Mouse (Mus musculus): ENCODE measurements at regions not wholly inside any gene's neighbourhood (a gene's known extent, or its start where the extent isn't known, plus 50 kb on each side); places are given as distances from the start of the nearest gene placed in this dataset.
A peak's percentile ranks its signal among the peaks of the same experiment; 100 is the strongest.

DNA sequence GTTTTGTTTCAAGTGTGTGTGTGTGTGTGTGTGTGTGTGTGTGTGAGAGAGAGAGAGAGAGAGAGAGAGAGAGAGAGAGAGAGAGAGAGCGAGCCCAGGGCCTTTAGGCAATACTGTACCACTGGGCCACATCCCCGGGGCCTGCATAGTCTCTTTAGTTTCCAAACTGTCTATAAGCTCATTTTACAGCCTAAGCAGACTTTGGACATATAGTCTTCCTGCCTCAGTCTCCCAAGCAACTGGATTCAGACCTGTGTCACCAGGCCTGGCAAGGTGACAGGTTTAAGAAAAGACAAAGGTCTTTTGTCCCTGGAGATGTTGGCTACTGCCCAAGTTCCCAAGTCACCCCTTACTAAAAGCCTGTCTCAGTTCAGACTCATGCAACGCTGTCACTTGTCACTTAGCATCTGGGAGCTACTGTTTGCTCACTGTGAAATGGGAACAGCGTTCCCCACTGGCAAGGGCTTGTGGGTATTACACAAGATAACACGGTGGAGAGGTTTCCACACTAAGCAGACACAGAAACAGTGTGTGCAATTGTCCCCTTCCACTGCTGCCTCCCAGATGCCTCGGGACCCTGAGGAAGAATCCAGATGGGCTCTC lies 113.6 kb upstream of the Irf2bp2 start:
- DNase-seq = peak; percentile 31 to 39

DNA sequence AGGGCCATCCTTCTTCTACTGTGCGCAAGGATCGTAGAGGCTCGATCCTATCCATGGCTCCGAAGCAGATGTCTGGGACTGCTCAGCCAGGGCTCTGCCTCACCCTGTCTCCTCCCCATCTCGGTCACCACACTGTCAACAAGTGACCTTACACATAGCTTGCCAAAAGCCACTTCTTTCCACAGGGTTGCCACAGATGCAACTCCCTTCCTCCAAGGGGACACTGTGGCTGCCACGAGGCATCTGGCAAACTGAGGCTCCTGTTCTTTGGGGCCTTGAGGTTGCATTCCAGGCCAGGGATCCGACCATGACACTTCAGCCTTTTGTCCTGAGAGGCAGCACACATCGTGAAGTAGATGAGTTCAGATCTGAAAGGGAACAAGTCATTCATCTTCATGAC lies 112.5 kb upstream of the Irf2bp2 start:
- no peak for DNase-seq

DNA sequence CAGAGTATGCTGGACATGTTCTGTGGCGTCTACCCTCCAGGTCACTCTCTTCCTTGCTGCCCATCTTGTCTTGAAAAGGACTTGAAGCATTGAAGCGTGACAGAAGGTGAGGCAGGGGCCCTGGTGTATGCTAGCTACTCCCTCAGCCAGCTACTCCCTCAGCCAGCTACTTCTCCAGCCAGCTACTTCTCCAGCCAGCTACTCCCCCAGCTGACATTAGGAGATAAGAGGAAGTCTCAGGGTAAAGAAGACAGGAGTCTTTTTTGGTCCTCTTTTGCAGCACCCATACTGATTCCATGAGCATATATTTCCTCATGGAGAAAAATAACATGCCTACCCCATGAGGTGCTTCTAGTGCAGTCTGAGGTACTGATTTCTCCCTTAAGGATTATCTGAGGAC lies 111.6 kb upstream of the Irf2bp2 start:
- no peak for DNase-seq

DNA sequence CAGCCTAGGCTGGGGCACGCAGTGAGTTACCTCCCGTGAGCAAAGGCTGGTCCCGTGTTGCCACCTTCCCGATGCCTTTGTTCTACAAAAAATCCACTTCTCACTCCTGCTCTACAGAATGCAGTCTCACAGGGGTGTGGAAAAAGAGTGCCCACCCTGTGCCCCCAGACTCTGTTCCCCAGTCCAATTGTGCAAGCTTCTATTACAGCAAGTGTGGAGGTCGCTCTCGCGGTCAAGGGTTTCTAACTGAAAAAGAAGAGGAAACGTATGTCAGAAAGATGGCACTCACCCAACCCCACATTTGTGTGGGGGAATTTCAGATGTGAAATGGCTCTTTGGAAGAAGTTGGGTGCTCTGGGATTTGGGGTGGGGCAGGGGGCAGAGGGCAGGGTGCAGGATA lies 110.9 kb upstream of the Irf2bp2 start:
- DNase-seq = no peak

DNA sequence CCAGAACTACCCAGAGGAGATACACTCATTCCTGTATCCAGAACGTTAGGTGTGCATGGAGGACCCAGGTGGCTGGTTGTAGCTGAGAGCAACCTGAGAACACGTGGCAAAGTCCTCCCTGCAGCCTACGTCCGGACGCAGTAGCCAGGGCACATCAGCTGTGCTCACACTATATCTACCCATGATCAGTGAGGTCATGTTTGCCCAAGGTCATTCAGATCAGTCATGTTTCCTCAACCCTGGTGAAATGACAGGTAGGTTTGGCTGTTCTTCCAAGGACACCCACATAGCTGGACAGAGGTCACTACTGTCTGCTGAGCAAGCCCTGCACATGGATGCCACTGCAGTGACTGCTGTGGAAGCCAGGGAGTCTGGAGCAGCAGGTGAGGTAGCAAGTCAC lies 109.8 kb upstream of the Irf2bp2 start:
- DNase-seq = no peak

DNA sequence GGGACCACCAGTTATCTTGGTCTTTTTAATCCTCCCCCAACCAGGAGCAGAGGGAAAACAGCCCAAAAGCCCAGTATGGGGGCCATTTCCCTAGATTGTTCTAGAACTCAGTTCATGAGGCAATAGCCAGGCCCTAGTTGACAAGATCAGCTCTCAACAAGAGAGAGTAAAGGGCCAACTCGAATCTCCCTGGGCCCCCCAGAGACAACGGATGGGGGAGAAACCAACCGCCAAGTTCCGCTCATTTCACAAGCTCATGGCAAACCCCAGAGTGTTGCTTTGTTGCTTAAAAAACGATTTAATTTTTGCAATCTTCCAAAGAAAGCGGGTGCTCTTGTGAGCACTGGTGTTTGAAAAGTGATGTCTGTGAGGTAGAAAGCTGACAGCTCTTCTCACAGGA lies 108.5 kb upstream of the Irf2bp2 start:
- DNase-seq = no peak

DNA sequence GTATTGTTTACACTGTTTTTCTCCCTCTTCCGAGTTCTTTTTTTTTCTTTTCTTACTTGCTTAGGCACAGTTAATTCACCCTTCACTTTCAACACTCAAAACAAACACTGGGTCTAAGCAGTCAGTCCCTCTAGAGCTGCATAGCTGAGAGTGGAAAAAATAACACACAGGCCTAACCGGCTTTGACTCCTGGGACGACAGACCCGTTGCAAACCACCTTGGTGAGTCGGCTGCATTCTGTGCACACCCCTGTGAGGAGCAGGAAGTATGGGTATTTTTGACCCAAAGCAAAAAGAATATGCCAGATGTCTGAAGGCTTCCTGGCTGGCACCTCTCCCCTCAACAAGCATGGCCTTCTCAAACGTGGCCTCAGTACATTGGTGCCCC lies 105.6 kb upstream of the Irf2bp2 start:
- DNase-seq = peak; percentile 52 to 71

DNA sequence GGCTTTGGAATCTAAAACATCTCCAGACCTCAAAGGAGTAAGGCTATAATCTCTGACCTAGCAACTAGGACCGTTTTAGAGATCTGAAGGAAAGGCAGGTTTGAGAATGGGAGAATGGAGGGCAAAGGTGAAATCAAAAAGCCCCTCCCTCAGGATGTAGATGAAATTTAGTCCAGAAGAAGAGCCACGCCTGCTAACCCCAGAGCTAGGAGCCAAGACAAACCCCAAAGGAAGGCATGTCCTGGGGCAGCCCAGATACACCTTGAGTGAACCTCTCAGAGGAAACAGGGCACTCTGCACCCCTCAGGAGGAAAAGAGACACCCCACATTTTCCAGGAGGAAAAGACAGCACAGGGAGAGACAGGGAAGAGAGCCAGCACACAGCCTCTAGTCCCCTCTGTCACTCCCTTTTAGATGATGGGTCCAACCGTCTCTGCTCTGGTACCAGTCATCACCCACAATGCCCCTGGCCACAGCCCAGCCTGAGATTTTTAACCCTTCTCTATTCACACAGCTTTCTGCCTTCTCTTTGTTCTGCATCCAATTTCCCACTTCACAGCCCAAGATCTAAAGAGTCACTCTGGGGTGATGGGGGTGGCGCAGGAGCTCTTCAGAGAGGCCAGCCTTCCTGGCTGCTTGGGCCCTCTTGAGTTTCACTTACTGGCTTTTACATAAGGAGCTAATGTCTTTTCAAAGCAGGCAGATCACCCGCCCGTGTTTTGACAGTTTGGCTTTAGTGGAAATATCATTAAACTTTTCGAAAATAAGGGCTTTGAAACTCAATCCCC lies 105.0 kb upstream of the Irf2bp2 start:
- peak; percentile 76 to 88 for DNase-seq

DNA sequence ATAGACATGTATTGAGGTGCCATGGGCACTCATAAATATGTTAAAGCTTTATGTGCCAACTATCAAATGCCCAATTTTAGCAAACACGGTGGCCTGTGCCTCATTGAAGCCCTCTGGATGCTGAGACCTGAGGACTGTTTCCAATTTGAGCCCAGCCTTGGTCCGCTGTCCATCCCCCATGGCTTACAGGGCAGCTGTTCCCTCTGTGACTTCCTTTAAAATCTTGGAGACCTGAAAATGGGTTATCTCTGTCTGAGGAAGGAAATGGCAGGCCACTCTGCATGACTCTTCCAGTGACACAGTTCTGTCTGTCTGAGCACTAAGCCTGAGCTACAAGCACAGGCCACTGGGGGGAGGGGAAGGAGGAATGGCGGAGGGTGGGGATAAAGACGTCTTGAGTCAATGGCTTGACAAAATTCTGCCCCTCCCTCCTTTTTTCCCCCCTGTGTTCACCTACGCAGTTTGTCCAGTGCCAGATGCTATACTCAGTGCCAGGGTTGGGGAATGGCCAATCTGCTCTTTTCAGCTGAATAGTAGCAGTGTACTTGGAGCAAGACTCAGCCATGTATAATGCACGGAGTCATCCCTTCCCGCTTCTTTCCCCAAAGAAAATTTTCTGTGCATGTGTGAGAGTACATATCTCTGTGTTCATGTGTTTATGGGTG lies 102.7 kb upstream of the Irf2bp2 start:
- DNase-seq = no peak

DNA sequence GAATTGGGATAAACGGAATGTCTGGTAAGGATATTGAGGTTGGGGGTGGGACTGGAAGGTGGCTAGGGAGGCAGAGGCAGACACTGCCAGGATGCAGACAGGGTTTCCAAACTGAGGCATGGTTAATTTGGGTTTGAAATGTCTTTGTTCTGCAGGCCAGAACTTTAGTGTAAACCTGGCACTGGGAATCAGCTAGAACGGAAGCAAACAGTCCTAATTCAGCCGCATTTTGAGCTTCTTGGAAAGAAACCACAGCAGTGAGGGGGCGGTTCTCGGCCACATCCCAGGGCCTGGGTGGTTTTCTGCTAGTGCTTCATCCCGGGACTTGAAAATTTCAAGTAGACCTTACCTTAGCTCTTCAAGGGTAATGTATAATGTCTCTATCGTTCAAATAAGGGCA lies 100.6 kb upstream of the Irf2bp2 start:
- peak; percentile 54 to 72 for DNase-seq

DNA sequence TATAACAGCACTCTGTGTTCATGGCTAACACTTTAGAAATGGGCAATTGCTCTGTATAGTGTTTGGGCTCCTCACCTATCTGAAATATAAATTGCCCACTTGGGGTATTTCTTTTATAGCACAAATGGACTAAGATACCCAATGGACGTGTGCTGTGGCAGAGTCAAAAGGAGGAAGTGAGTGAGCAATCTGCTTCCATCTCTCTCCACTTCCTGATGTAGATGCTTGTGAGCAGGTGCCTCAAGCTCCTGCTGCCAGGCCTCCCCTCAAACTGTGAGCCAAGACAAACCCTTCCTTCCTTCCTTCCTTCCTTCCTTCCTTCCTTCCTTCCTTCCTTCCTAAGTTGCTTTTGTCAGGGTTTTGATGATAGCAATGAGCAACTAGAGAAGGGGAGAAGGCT lies 99.9 kb upstream of the Irf2bp2 start:
- no peak for DNase-seq

DNA sequence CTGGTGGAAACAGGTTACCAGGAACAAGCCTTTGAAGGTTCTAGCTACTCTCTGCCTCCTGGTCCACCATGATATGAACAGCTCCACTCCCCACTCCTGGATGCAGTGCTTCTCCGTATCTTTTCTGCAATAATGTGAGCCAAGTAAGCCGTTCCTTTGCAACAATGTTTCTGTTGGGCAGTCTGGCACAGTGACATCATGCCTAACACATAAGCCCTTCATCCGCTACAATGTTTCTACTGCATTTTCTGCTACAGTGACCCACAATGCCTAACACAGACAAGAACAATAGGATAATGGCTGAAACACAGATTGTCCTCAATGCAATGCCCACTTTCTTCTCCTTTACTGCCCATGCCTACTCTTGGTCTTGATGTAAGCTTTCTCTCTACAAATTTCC lies 98.9 kb upstream of the Irf2bp2 start:
- no peak for DNase-seq

DNA sequence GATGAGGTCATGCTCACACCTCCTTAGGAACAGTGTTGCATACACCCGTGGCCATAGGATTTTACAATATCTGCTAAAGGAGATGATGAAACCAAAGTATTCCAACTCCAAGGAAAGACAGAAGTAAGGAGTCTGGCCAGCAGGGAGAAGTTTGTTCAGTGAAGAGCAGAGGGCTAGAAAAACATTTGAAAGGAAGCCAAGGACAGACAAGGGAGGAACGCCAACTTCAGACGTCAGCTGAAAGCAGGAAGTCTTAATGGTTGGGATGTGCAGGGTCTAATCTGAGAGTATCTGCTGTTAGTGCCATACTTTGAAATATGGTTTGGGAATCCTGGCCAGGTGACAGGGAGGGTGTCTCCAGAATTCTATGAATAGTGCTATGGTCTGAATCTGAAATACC lies 98.5 kb upstream of the Irf2bp2 start:
- peak in 1 of 2 experiments; percentile 63 for DNase-seq

DNA sequence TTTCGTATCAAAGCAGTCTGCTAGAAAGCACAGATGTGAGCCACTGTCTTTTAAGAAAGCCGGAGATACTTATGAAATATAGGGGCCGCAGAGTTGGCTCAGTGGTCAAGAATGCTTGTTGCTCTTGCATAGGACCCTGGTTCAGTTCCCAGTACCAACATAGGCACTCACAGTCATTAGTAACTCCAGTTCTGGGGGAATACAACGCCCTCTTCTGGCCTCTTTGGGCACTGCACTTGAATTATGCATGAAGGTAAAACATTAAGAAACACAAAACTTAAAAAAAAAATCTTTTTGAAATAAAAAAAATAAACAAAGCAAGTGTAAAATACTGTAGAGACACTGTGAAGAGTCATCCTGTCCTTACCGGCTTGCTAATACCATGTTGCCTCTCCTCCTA lies 94.7 kb upstream of the Irf2bp2 start:
- no peak for DNase-seq

DNA sequence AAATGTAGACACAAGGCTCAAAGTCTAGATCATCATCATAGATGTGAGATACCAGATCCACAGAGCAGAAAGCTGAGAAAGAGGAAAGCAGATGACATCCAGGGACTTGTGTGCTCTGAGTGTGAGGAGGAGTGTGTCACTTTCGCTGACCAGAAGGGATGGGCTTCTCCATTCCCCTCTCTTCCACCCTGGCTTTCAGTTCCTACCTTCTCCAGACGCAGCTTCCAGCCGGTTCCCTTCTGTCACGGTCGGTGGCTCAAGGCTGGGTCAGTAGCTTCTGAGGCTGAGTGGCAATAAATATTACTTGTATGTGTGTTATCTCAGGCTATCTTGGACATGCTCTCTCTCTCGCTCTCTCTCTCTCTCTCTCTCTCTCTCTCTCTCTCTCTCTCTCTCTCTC lies 94.2 kb upstream of the Irf2bp2 start:
- no peak for DNase-seq

DNA sequence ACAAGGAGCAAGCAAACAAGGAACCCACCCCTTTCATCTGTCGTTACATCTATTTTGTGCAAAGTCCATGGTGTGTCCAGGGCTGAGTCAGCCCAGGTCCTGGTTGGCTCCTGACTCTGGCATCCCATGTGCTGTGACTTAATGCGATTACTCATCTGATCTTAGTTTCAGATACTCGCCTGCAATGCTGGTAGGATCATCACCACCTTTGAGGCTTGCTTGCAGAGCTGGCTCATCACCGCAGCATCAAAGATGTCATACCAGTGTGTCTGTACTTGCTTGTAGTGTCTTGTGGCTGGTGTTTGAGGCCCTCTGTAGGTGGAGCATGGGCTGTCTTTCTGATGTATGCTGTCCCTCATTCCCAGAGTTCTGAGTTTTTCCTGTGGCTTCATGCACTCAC lies 93.0 kb upstream of the Irf2bp2 start:
- DNase-seq = no peak

DNA sequence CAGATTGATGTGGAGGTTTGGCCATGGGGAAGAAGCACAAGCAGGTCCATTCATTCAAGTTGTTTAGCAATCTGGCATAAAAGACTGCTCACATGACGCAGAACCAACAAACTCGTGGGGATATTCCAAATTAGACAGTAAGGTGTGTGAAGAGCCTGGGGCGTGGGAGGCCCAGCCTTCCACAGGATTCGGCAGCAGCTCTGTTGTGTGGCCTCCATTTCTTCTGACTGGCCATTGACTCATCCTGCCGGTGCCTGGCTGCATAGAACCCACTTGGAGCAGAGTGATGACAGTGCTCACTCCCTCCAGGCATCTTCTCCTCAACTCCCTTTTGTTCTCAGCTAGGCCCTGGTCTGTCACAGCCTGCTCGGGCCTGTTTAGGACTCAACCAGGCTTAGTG lies 91.6 kb upstream of the Irf2bp2 start:
- DNase-seq = peak in 1 of 2 experiments; percentile 18

DNA sequence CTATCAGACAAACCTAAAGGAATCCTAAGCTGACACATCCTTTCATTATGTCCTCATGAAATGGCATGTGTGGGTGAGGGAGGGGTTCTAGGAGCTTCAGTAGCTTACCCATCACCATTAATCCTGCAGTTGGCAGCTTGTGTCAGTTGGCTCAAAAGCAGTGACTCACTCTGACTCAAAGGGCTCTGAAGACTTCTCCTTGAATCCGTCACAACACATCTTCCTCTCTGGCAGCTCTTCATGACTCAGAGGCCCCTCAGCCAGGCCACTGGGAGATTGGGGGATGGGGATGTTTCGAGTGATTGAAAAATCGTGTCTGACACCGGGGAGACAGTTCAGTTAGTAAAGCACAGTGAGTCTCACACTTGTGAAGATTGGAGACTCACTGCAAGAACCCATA lies 90.2 kb upstream of the Irf2bp2 start:
- DNase-seq = peak; percentile 36 to 51

DNA sequence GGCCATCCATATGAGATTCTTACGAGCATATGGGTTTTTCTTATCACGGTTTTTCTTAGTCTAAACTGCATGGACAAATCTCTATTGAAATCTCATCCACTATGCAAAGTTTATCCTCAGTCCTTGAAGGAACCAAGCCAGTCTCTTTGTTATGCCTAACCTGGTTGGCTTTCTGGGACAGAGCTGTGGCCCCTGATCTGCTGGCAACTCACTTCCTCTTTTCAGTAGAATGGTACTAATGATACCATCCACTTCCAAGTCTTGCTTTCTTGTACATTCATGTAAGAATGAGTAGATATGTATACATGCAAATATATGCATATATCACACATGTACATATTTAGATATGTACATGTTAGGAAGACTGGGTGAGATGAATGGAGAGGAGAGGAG lies 89.8 kb upstream of the Irf2bp2 start:
- no peak for DNase-seq

DNA sequence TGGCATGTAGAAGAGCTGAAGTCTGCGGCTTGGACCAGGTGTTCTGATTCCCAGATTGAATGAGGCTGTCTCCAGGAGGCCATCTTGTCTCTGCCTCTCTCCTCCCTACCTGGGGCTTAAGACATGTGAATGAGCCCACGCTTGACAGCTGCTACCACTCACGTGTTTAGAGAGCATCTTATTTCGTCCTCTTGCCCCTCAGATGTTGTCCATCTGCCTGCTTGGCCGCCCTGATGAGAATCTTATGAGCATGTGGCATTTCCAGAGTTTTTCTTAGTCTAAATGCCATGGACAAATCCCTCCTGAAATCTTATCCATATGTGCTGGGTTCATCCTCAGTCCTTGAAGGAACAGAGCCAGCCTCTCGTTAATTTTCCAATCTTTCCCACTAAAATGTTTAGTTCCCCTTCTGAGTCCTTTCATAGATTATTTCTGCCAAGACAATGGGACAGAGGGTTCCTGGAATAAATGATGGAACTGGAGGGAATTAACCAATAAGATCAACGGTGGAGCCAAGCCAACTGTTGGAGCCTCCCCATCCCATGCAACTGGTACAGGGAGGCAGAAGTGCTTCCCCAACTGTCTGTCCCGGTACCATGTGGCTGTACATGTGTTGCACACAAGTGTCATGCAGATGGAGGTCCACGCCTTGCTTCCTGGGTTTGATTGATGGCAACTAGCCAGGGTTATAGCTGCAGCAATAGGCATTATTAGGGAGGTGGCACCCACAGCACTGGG lies 89.2 kb upstream of the Irf2bp2 start:
- DNase-seq = peak in 1 of 2 experiments; percentile 14

DNA sequence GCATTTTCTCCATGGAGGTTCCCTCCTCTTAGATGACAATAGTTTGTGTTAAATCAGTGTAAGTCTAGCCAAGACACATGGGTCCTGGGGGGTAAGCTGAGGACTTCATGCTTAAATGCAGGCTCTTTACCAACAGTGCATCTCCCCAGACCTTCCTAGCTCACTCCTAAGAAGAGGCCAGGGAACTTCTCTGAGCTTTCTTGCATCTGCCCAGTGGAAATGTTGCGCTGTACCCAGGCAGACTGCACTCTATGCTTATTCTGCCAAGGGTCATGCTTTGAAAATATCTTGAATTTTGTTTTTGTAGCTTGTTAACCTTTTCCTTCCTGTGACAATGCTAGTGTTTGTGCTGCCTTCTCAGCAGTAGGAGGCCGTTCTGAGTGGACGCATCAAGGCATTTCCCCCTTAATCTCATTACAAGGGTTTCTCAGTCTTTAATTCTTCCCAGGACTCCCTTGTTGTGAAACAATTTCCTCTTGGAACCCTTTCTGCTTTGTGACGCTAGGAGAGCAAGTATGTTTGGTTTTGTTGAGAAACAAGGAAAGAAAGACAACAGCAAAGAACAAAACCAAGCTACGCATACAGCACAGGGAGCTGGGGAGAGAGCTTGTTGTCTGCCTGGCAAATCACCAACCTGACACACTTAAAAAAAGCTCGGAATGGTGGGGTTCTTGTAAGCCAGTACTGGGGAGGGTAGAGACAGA lies 88.3 kb upstream of the Irf2bp2 start:
- DNase-seq = peak; percentile 44 to 55

DNA sequence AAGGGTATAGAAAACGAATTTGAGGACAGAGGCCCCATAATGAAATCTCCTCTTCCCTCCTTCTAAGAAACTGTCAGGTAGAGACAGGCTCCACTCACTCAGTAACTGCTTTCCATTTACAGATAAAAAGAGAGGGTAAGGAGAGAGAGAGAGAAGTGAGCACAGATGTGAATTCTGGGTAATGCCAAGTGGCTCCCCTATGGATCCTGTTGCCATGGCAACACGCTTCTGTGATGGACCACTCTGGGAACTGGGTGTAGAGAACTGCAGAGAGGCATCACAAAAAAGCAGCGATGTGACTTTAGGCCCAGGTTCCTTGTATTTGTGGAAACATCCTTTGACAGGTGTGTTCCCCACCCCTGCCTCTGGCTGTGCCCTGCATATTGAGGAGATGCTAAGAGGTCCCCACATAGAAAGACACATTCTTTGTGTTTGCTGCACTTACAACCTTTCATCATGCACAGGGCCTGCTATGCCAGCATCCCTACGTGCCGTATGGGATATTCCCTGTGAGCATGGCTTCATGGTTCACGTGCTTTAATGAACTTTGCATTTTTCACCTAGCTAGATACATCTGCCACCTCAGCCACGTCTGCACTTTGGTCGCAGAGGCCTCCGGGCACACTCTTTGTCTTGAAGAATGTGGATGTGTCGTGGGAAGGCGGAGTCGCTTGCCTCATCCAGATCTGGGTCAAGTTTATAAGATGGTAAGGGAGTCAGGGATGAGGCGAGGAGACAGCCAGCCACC lies 84.4 kb upstream of the Irf2bp2 start:
- peak in 1 of 2 experiments; percentile 17 for DNase-seq
